Mouse (Mus musculus) embryonic stem cell, embryonic (primary cell): ENCODE data around the gene Ccdc175.

ENCODE experiments used
- CTCF ChIA-PET, 4 experiments: fragments of 300-600 bp in 2 of 4; fragments of 350-600 bp in 2 of 4; sonication (Branson Sonifier 250); formaldehyde crosslinking; loops; one replicate each; lab custom pipeline; 2022; ENCODE audit warnings: inconsistent platforms in 2 of 4; lab: Charles Lee
- POLR2A ChIA-PET, 4 experiments: fragments of 300-600 bp in 2 of 4; fragments of 350-600 bp in 2 of 4; sonication (Branson Sonifier 250); formaldehyde crosslinking; loops; one replicate each; lab custom pipeline; 2022; ENCODE audit warnings: antibody characterized with exemption in 4 of 4, inconsistent platforms in 1 of 4; lab: Charles Lee

Gene Ccdc175

GRCm38 (mm10) chr12:72184929-72185328, at the start of gene Ccdc175:
Ccdc175 (minus strand) TSS chr12:72185029.
- ChIA-PET CTCF (no interaction called here), POLR2A (no interaction called here)

- CTCF ChIA-PET, result interaction anchor here in 1 of 4 experiments (0.5 kb wide), 1 partner anchor 275 kb away, joined by 3 read pairs; no protein-coding TSS in a partner anchor
- POLR2A ChIA-PET, result interaction anchor here in 2 of 4 experiments (0.6 to 1.3 kb wide), 2 partner anchors 11 to 16 kb away, joined by 3 read pairs; no protein-coding TSS in a partner anchor
Observed at GRCm38 (mm10) chr12:72234151-72234550, 49.3 kb upstream of the Ccdc175 start.

- CTCF ChIA-PET, result no interaction called here
- POLR2A ChIA-PET, result interaction anchor here in 2 of 4 experiments (0.5 to 0.6 kb wide), 2 partner anchors 10 to 17 kb away, joined by 3 read pairs; no protein-coding TSS in a partner anchor
Observed at GRCm38 (mm10) chr12:72232826-72233790, 48.3 kb upstream of the Ccdc175 start.

GRCm38 (mm10) chr12:72232176-72232575, 47.3 kb upstream of the Ccdc175 start:
- POLR2A ChIA-PET, result interaction anchor here in 1 of 4 experiments (1.2 kb wide), 1 partner anchor 150 kb away, joined by 7 read pairs; no protein-coding TSS in a partner anchor
- CTCF ChIA-PET, result interaction anchor here in 1 of 4 experiments (1.7 kb wide), 1 partner anchor 128 kb away, joined by 3 read pairs; no protein-coding TSS in a partner anchor

- CTCF ChIA-PET, result interaction anchor here in 1 of 4 experiments (0.6 kb wide), 2 partner anchors 176 to 583 kb away, joined by 6 to 9 read pairs; no protein-coding TSS in a partner anchor
- POLR2A ChIA-PET, result interaction anchor here in 1 of 4 experiments (0.9 kb wide), 1 partner anchor 12 kb away, joined by 4 read pairs; no protein-coding TSS in a partner anchor
Observed at GRCm38 (mm10) chr12:72229451-72230196, 44.8 kb upstream of the Ccdc175 start.

GRCm38 (mm10) chr12:72227731-72228130, 42.9 kb upstream of the Ccdc175 start:
- ChIA-PET POLR2A (no interaction called here), CTCF (interaction anchor here in 1 of 4 experiments (1.5 kb wide), 1 partner anchor 234 kb away, joined by 4 read pairs; no protein-coding TSS in a partner anchor)

- CTCF ChIA-PET, result interaction anchor here in 1 of 4 experiments (0.6 kb wide), 1 partner anchor 623 kb away, joined by 4 read pairs; no protein-coding TSS in a partner anchor
- POLR2A ChIA-PET, result interaction anchor here in 1 of 4 experiments (1.7 kb wide), 1 partner anchor 139 kb away, joined by 6 read pairs; the partner anchor contains the start of genes Jkamp and L3hypdh
Observed at GRCm38 (mm10) chr12:72225371-72225770, 40.5 kb upstream of the Ccdc175 start.

- POLR2A ChIA-PET, result interaction anchor here in 2 of 4 experiments (1.0 to 1.7 kb wide), 6 partner anchors 9 to 138 kb away, joined by 3 to 6 read pairs (median 3); partner anchors contain the start of genes Jkamp (in 1 of the 2) and L3hypdh (in 1 of the 2)
- CTCF ChIA-PET, result interaction anchor here in 1 of 4 experiments (0.6 kb wide), 1 partner anchor 194 kb away, joined by 3 read pairs; no protein-coding TSS in a partner anchor
Observed at GRCm38 (mm10) chr12:72223557-72224102, 38.8 kb upstream of the Ccdc175 start.

- ChIA-PET CTCF (no interaction called here), POLR2A (no interaction called here)
Observed at GRCm38 (mm10) chr12:72213554-72213953, 28.7 kb upstream of the Ccdc175 start.

GRCm38 (mm10) chr12:72200828-72201227, 16.0 kb upstream of the Ccdc175 start:
- CTCF ChIA-PET, result no interaction called here
- POLR2A ChIA-PET, result interaction anchor here in 1 of 4 experiments (1.1 kb wide), 1 partner anchor 838 kb away, joined by 4 read pairs; no protein-coding TSS in a partner anchor

- ChIA-PET CTCF (no interaction called here), POLR2A (no interaction called here)
Observed at GRCm38 (mm10) chr12:72197925-72198486, 13.2 kb upstream of the Ccdc175 start.

- POLR2A ChIA-PET, result no interaction called here
- CTCF ChIA-PET, result no interaction called here
Observed at GRCm38 (mm10) chr12:72197434-72197833, 12.6 kb upstream of the Ccdc175 start.

- POLR2A ChIA-PET, result no interaction called here
- CTCF ChIA-PET, result no interaction called here
Observed at GRCm38 (mm10) chr12:72179561-72179960, 5.3 kb downstream of the Ccdc175 start.

GRCm38 (mm10) chr12:72178322-72178721, 6.5 kb downstream of the Ccdc175 start:
- ChIA-PET CTCF (no interaction called here), POLR2A (interaction anchor here in 1 of 4 experiments (0.7 kb wide), 1 partner anchor 946 kb away, joined by 3 read pairs; no protein-coding TSS in a partner anchor)

- ChIA-PET CTCF (no interaction called here), POLR2A (interaction anchor here in 3 of 4 experiments (0.6 to 1.1 kb wide), 3 partner anchors 18 to 614 kb away, joined by 3 read pairs; partner anchors contain the start of genes Jkamp (in 1 of the 3) and L3hypdh (in 1 of the 3))
Observed at GRCm38 (mm10) chr12:72158421-72158820, 26.4 kb downstream of the Ccdc175 start.

GRCm38 (mm10) chr12:72150786-72151185, 34.0 kb downstream of the Ccdc175 start:
- ChIA-PET CTCF (no interaction called here), POLR2A (interaction anchor here in 1 of 4 experiments (0.6 kb wide), 1 partner anchor 192 kb away, joined by 3 read pairs; no protein-coding TSS in a partner anchor)

GRCm38 (mm10) chr12:72129203-72129602, 55.6 kb downstream of the Ccdc175 start:
- ChIA-PET POLR2A (no interaction called here), CTCF (no interaction called here)
